Mouse (Mus musculus): ENCODE measurements around the gene Eppin. TPM values are rescaled to one million over a fixed set of nuclear protein-coding genes. Genes with fewer than 3 reads are reported as not detected.

Eppin gene
- total RNA-seq, 1 experiment from 2014 or later, result not detected

Other genes with a start within 250 kb of the Eppin start
- 327 and 410 TPM in 2 replicates for gene Slpi, start 204.5 kb downstream of the Eppin start, total RNA-seq (2017)
- gene Rbpjl, start 190.5 kb downstream of the Eppin start, total RNA-seq (2017), result 0.37 and 0.47 TPM in 2 replicates
- gene Matn4, start 188.4 kb downstream of the Eppin start, total RNA-seq (2017), result 0.12 TPM in 1 of 2 replicates, not detected in the other
- gene Sdc4, start 149.7 kb downstream of the Eppin start, total RNA-seq (2017), result 61.3 and 73.7 TPM in 2 replicates
- gene Sys1, start 136.6 kb downstream of the Eppin start, total RNA-seq (2017), result 26.4 and 33.5 TPM in 2 replicates
- gene Gm20458, start 132.6 kb downstream of the Eppin start, total RNA-seq (2017), result not detected in 2 replicates
- gene Trp53tg5, start 119.9 kb downstream of the Eppin start, total RNA-seq (2017), result not detected in 2 replicates
- gene Dbndd2, start 107.5 kb downstream of the Eppin start, total RNA-seq (2017), result 1.3 and 2.3 TPM in 2 replicates
- gene Pigt, start 96.1 kb downstream of the Eppin start, total RNA-seq (2017), result 26.2 and 29.7 TPM in 2 replicates
- not detected in 2 replicates for gene Wfdc2, start 31.2 kb downstream of the Eppin start, total RNA-seq (2017)
- gene Spint3, start 20.1 kb downstream of the Eppin start, total RNA-seq (2017), result not detected in 2 replicates
- not detected in 2 replicates for gene Wfdc6a, start 8.1 kb downstream of the Eppin start, total RNA-seq (2017)
- gene Wfdc6b, start 19.9 kb upstream of the Eppin start, total RNA-seq (2017), result not detected in 2 replicates
- not detected in 2 replicates for gene Wfdc8, start 20.0 kb upstream of the Eppin start, total RNA-seq (2017)
- not detected in 2 replicates for gene Wfdc16, start 45.2 kb upstream of the Eppin start, total RNA-seq (2017)
- not detected in 2 replicates for gene Wfdc10, start 62.5 kb upstream of the Eppin start, total RNA-seq (2017)
- gene Wfdc9, start 63.0 kb upstream of the Eppin start, total RNA-seq (2017), result not detected in 2 replicates
- not detected in 2 replicates for gene Wfdc11, start 80.5 kb upstream of the Eppin start, total RNA-seq (2017)
- not detected in 2 replicates for gene Wfdc13, start 91.5 kb upstream of the Eppin start, total RNA-seq (2017)
- gene Spint4, start 104.9 kb upstream of the Eppin start, total RNA-seq (2017), result not detected in 2 replicates
- gene Spint5, start 121.7 kb upstream of the Eppin start, total RNA-seq (2017), result not detected in 2 replicates
- 0.58 TPM in 1 of 2 replicates, not detected in the other for gene Wfdc3, start 152.3 kb upstream of the Eppin start, total RNA-seq (2017)
- gene Dnttip1, start 152.4 kb upstream of the Eppin start, total RNA-seq (2017), result 20.0 and 26.7 TPM in 2 replicates
- gene Ube2c, start 176.3 kb upstream of the Eppin start, total RNA-seq (2017), result 2.8 and 3.7 TPM in 2 replicates
- not detected in 2 replicates for gene Tnnc2, start 186.4 kb upstream of the Eppin start, total RNA-seq (2017)
- 1.6 and 2.6 TPM in 2 replicates for gene Snx21, start 192.2 kb upstream of the Eppin start, total RNA-seq (2017)
- gene Acot8, start 211.3 kb upstream of the Eppin start, total RNA-seq (2017), result 35.4 and 39.3 TPM in 2 replicates
- 3.8 and 3.9 TPM in 2 replicates for gene Zswim3, start 211.5 kb upstream of the Eppin start, total RNA-seq (2017)
- 1.8 and 2.9 TPM in 2 replicates for gene Zswim1, start 229.1 kb upstream of the Eppin start, total RNA-seq (2017)
- gene Spata25, start 234.9 kb upstream of the Eppin start, total RNA-seq (2017), result not detected in 2 replicates
- gene Ctsa, start 239.3 kb upstream of the Eppin start, total RNA-seq (2017), result 314 and 340 TPM in 2 replicates
- 1.4 and 4.1 TPM in 2 replicates for gene Neurl2, start 239.9 kb upstream of the Eppin start, total RNA-seq (2017)

All from neutrophil, adult 5-6 weeks (primary cell).